Mouse (Mus musculus) liver, embryonic 14.5 days (tissue): ENCODE measurements around the gene Slc25a19.

Experiments used
- CTCF ChIP-seq: IDR thresholded peaks from 2 replicates; pipeline ENCODE4 v1.5.1; 2016; ENCODE audit warnings: antibody characterized with exemption, low read depth, control low read depth
- EP300 ChIP-seq: IDR thresholded peaks from 2 replicates; pipeline ENCODE4 v1.6.1; 2016; ENCODE audit warnings: antibody characterized with exemption, low read depth

DNA sequence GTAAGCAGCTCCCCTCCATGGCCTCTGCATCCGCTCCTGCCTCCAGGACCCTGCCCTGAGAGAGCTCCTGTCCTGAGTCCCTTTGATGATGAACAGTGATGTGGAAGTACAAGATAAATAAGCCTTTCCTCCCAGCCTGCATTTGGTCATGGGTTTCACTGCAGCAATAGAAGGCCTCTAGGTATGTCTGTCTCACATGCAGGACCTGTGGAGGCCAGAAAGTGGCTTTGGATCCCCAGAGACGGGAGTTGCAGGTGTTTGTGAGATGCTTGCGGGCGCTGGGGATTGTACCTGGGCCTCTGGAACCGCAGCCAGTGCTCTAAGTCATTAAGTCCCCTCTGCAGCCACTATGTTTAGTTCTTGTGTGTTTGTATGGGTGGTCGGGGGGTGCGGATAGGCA lies 8.1 kb downstream of the Slc25a19 start:
- TF ChIP-seq CTCF (no peak), EP300 (no peak)
